Mouse (Mus musculus) embryonic facial prominence, embryonic 11.5 days (tissue): Measurements from ENCODE around the gene Wbp2. TPM values are rescaled to one million over a fixed set of nuclear protein-coding genes. Genes with fewer than 3 reads are reported as not detected.

ENCODE experiments used
- ATAC-seq: fragments of 200-750 bp; cut with Nextera tagmentation; replicated peaks from 2 replicates; pipeline ENCODE4 v1.8.0; 2017; ENCODE audit warnings: low read depth; ENCODE audit not compliant: insufficient number of reproducible peaks, low FRiP score, low TSS enrichment
- DNase-seq: peaks from one replicate; pipeline ENCODE4 v3.0.0-alpha.2; 2015; ENCODE audit warnings: low spot score
- H3K27ac ChIP-seq: fragments of 300-500 bp; sonication (generic); replicated peaks from 2 replicates; pipeline ENCODE4 v1.5.1; 2014; ENCODE audit warnings: mild to moderate bottlenecking, low read depth, low read length, control low read depth
- H3K27me3 ChIP-seq: fragments of 300-500 bp; sonication (generic); 2 replicates; pipeline ENCODE4 v1.6.1; 2014; ENCODE audit warnings: mild to moderate bottlenecking, low read length, moderate library complexity, mixed read lengths; ENCODE audit not compliant: control insufficient read depth, insufficient read depth
- H3K36me3 ChIP-seq: fragments of 300-500 bp; sonication (generic); replicated peaks from 2 replicates; pipeline ENCODE4 v1.6.1; 2014; ENCODE audit warnings: low read depth, mild to moderate bottlenecking, low read length, moderate library complexity, mixed read lengths; ENCODE audit not compliant: control insufficient read depth, insufficient read depth
- H3K4me1 ChIP-seq: fragments of 300-500 bp; sonication (generic); 2 replicates; pipeline ENCODE4 v1.6.1; 2014; ENCODE audit warnings: low read length, mixed read lengths; ENCODE audit not compliant: control insufficient read depth, insufficient read depth
- H3K4me2 ChIP-seq: fragments of 300-500 bp; sonication (generic); 2 replicates; pipeline ENCODE4 v1.6.1; 2014; ENCODE audit warnings: low read depth, mild to moderate bottlenecking, control low read depth, low read length, moderate library complexity
- H3K4me3 ChIP-seq: fragments of 300-500 bp; sonication (generic); 2 replicates; pipeline ENCODE4 v1.5.1; 2014; ENCODE audit warnings: low read depth, low read length, control low read depth
- H3K9ac ChIP-seq: fragments of 300-500 bp; sonication (generic); replicated peaks from 2 replicates; pipeline ENCODE4 v1.6.1; 2014; ENCODE audit warnings: mild to moderate bottlenecking, control low read depth, low read length
- H3K9me3 ChIP-seq: fragments of 300-500 bp; sonication (generic); replicated peaks from 2 replicates; pipeline ENCODE4 v1.6.1; 2016; ENCODE audit warnings: mild to moderate bottlenecking, low read length, inconsistent platforms, mixed read lengths; ENCODE audit not compliant: control insufficient read depth
- WGBS: fragments of 180-500 bp; shearing (Covaris S2); extraction: QIAGEN DNeasy Blood & Tissue Kit; methylation state at CpG from one replicate; pipeline ENCODE4 v1.1.7; 2014; 5-methylcytosine and 5-hydroxymethylcytosine counted together
- polyA plus RNA-seq: library from polyadenylated mRNA; unstranded; fragments of >200 nt; fragmentation: Nextera tagmentation; extraction: Ambion mirVana; gene quantifications from 2 replicates; pipeline ENCODE4 v1.2.1, GENCODE M21; 2014

Wbp2 gene
- polyA plus RNA-seq, 1 experiment from 2014 or later: 47.0 TPM

DNA sequence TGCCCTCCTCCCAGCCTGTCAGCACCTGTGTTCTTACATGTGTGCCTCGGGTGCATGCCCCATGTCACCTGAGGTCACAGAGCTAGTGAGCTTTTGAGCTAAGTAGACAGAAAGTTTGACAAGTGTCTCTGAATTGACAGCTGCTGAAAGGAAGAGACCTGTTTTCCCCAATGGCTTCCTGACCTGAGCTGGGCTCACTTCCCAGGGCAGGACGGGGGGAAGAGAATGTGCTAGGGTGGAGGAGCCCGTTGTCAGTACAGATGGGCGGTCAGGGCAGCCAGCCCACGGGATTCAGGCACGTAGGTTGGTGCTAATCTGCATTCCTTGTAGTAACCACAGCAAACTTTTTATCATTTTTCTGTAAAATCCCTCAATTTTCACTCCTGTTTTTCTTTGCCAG lies 46.2 kb downstream of the Wbp2 start:
- Histone ChIP-seq H3K9me3 (no peaks in the 10 kb centered on the region), H3K27me3 (no peaks in the 10 kb centered on the region), H3K27ac (no peak overlapping the region), H3K4me1 (no peaks in the 10 kb centered on the region), H3K4me2 (no peak overlapping the region), H3K9ac (no peak overlapping the region), H3K4me3 (no peak overlapping the region), H3K36me3 (peaks cover 9% of the 10 kb centered on the region)
- ATAC-seq (no peak), DNase-seq (no peak)
- 90% methylated on average over 6 of the region's 6 CpGs for WGBS

GRCm38 (mm10) chr11:116037826-116038225 lies 49.0 kb downstream of the Wbp2 start:
- Histone ChIP-seq H3K9me3 (no peaks in the 10 kb centered on the region), H3K4me3 (no peak overlapping the region), H3K9ac (no peak overlapping the region), H3K4me2 (no peak overlapping the region), H3K27me3 (no peaks in the 10 kb centered on the region), H3K27ac (no peak overlapping the region), H3K4me1 (no peaks in the 10 kb centered on the region), H3K36me3 (peaks cover 9% of the 10 kb centered on the region)
- 93% methylated on average over 9 of the region's 9 CpGs for WGBS
- no peak for DNase-seq
- ATAC-seq: no peak

DNA sequence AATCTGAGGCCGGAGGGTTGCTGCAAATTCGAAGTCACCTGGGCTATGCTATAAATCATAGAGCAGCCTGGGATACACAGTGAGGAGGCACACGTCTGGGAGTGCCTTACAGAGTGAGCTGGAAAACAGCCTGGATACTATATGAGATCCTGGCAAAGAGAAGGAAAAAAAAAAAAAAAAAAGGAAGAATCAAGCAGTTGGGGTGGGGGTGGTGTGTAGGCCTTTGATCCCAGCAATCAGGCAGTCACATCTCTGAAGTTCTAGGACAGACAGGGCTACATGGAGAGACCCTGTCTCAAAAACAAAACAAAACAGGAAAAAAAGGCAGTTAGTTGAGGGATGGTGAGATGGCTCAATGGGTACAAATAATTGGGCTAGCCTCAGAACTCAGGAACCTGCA lies 50.1 kb downstream of the Wbp2 start:
- no peaks in the 10 kb centered on the region for H3K4me1 ChIP-seq
- WGBS: 94% methylated on average over 3 of the region's 3 CpGs
- no peak overlapping the region for H3K4me2 ChIP-seq
- H3K9ac ChIP-seq: no peak overlapping the region
- H3K27ac ChIP-seq: no peak overlapping the region
- H3K9me3 ChIP-seq: no peaks in the 10 kb centered on the region
- ATAC-seq (no peak), DNase-seq (no peak)
- no peak overlapping the region for H3K4me3 ChIP-seq
- H3K27me3 ChIP-seq: no peaks in the 10 kb centered on the region
- H3K36me3 ChIP-seq: peaks cover 9% of the 10 kb centered on the region

DNA sequence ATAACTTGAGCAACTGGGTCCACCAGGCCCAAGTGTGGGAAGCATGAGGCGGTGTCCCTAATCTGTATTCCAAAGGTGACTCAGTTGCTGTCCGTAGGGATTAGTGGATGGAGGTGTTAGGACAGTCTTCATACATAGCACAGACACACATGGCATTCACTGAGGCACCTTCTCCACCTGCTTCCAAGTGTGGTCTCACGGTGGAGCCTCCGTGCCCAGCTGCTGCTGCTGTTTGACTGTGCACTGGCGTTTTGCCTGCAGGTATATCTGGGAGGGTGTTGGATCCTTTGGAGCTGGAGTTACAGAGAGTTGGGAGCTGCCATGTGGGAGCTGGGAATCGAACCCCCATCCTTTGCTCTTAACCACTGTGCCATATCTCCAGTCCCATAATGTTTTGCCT lies 52.2 kb downstream of the Wbp2 start:
- Histone ChIP-seq H3K27me3 (no peaks in the 10 kb centered on the region), H3K36me3 (peaks cover 4% of the 10 kb centered on the region; the same call in 1 of the 2 replicates), H3K27ac (no peak overlapping the region), H3K9me3 (no peaks in the 10 kb centered on the region), H3K4me3 (no peak overlapping the region), H3K4me2 (no peak overlapping the region), H3K9ac (no peak overlapping the region), H3K4me1 (no peaks in the 10 kb centered on the region)
- no peak for ATAC-seq
- no peak for DNase-seq
- WGBS: 96% methylated on average over 6 of the region's 6 CpGs

DNA sequence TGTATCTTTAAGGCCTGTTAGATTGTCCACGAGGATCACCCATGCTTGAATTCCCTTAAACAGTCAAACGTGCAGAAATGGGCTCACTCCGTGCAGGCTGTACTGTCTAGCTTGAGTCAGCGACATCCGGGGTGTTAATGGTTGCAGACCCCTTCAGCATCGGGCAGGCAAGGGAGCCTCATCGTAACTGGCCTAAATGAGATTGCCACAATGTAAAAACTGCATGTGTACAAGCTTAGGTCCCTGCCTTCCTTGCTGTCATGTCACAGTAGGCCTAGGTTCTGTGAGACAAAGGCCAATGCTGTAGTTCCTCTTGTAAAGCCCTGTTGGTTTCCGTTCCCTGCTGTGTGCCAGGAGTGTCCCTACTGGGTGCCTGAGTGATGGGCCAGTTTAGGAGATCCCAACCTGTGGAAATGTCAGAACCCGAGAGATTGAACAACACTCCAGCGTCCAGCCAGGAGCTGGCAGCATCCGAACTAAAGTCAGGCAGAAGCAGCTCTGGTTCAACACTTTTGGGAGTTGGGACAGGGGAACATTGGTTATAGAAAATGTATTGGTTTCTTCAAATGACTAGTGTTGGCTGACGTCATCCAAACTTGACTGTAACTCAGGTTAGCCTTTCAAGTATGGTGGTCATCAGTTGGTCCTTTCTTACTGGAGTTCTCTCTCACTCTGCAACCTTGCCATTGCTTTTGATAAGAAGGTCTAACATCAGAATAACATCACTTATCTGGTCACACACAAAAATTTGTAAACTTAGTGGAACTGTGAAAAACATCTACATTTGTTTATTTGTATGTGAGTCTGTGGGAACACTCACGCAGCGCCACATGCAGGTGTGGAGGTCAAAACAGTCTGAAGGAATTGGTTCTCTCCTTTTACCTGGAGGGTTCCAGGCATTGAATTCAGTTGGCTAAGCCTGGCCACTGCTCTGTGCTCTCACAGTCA lies 55.6 kb downstream of the Wbp2 start:
- 27% methylated on average over 14 of the region's 14 CpGs for WGBS
- ATAC-seq: peak; percentile 17; the same call in 1 of the 2 replicates
- Histone ChIP-seq H3K36me3 (no peaks in the 10 kb centered on the region), H3K9me3 (no peaks in the 10 kb centered on the region), H3K4me2 (peak overlapping the region; percentile 74), H3K27me3 (no peaks in the 10 kb centered on the region), H3K27ac (peak overlapping the region; percentile 98), H3K4me1 (no peaks in the 10 kb centered on the region), H3K9ac (peak overlapping the region; percentile 92), H3K4me3 (peak overlapping the region; percentile 68)
- DNase-seq: peak; percentile 27

GRCm38 (mm10) chr11:116030088-116030897 lies 56.5 kb downstream of the Wbp2 start, which contains the start of gene Unk:
TSS of gene Unk (plus strand) at chr11:116030322.
- under 1% methylated on average over 67 of the region's 67 CpGs for WGBS
- Histone ChIP-seq H3K27me3 (no peaks in the 10 kb centered on the region), H3K4me1 (no peaks in the 10 kb centered on the region), H3K4me2 (peak within 1 kb of the TSS; percentile 74), H3K4me3 (peak within 1 kb of the TSS; percentile 68), H3K27ac (peak within 1 kb of the TSS; percentile 98), H3K36me3 (no peaks in the 10 kb centered on the region), H3K9me3 (no peaks in the 10 kb centered on the region), H3K9ac (peak within 1 kb of the TSS; percentile 92)
- ATAC-seq (peak; percentile 93), DNase-seq (peak; percentile 99)

- H3K27me3 ChIP-seq: no peaks in the 10 kb centered on the region
- H3K9ac ChIP-seq: peak overlapping the region; percentile 39
- no peaks in the 10 kb centered on the region for H3K4me1 ChIP-seq
- H3K4me3 ChIP-seq: peak overlapping the region; percentile 68
- H3K27ac ChIP-seq: no peak overlapping the region
- no peak for DNase-seq
- WGBS: 85% methylated on average over 6 of the region's 6 CpGs
- no peak; the same call in 1 of the 2 replicates for ATAC-seq
- H3K9me3 ChIP-seq: no peaks in the 10 kb centered on the region
- peak overlapping the region; percentile 65 for H3K4me2 ChIP-seq
- H3K36me3 ChIP-seq: no peaks in the 10 kb centered on the region
Measured at GRCm38 (mm10) chr11:116029086-116029865, 57.5 kb downstream of the Wbp2 start.
